Mouse (Mus musculus) myocyte (in vitro differentiated cells): ENCODE results near the gene Lbp.

Source experiments
- MYOD1 ChIP-seq, 3 experiments: IDR thresholded peaks; one replicate each; pipeline ENCODE4 v1.6.1; 2011; ENCODE audit warnings: control low read depth in 2 of 3, low read depth in 2 of 3, mild to moderate bottlenecking in 2 of 3, moderate library complexity in 1 of 3; ENCODE audit not compliant: insufficient read length in 2 of 3, control insufficient read depth in 1 of 3
- POLR2A ChIP-seq: IDR thresholded peaks from one replicate; pipeline ENCODE4 v1.6.1; 2011; ENCODE audit warnings: low read depth, mild to moderate bottlenecking, control low read depth, moderate library complexity; ENCODE audit not compliant: insufficient read length
- USF1 ChIP-seq: IDR thresholded peaks from one replicate; pipeline ENCODE4 v1.6.1; 2011; ENCODE audit warnings: low read depth, mild to moderate bottlenecking, control low read depth, moderate library complexity

DNA sequence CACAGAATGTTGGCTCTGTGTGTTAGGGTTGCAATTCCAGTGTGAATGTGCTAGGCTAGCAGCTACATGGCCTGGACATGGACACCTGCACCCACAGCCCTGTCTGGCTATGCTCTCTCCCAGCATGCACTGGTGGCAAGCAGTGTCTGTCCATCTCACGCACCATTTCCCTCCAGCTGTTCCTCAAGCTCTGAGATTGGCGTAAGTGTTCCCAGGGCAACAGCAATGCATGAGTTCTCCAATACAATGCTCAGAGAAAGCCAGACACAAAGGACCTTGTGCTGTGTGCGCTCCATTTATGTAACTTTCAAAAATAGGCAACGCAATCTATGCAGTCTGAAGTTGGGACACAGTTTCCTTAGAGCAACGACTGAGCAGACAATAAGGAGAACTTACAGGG, 37.2 kb downstream of the Lbp start:
- TF ChIP-seq MYOD1 (IDR thresholded peaks at IDR 0.05; ENCODE audit: control insufficient read depth in 1 of 3, insufficient read length in 2 of 3, low read depth in 2 of 3): no peak
- TF ChIP-seq POLR2A: no peak
- TF ChIP-seq USF1: no peak
